Mouse (Mus musculus) MEL (cell line): ENCODE measurements around the gene Tlr3.

Experiments used
- CTCF ChIP-seq, 3 experiments: IDR thresholded peaks in 2 of 3; conservative IDR thresholded peaks in 1 of 3; 2 replicates each; pipeline ENCODE4 v1.5.1; 2011 to 2012; ENCODE audit warnings: low read length in 3 of 3, low read depth in 2 of 3, mild to moderate bottlenecking in 2 of 3, improper control_type of control experiment in 1 of 3, inconsistent platforms in 1 of 3, mixed read lengths in 1 of 3, moderate library complexity in 1 of 3; ENCODE audit not compliant: control insufficient read depth in 1 of 3, insufficient read depth in 1 of 3, poor library complexity in 1 of 3, severe bottlenecking in 1 of 3
- E2F4 ChIP-seq: IDR thresholded peaks from 2 replicates; pipeline ENCODE4 v1.6.1; 2011; ENCODE audit warnings: low read depth, low read length, improper control_type of control experiment, borderline replicate concordance
- ELF1 ChIP-seq: IDR thresholded peaks from 2 replicates; pipeline ENCODE4 v1.6.1; 2014; ENCODE audit warnings: low read depth, mild to moderate bottlenecking, inconsistent platforms, low read length, improper control_type of control experiment, moderate library complexity
- MAFK ChIP-seq: IDR thresholded peaks from 2 replicates; pipeline ENCODE4 v1.6.1; 2011; ENCODE audit warnings: low read depth, mild to moderate bottlenecking, low read length, improper control_type of control experiment, borderline replicate concordance
- MEF2A ChIP-seq: IDR thresholded peaks from 2 replicates; pipeline ENCODE4 v1.6.1; 2014; ENCODE audit warnings: low read depth, mild to moderate bottlenecking, inconsistent platforms, low read length, improper control_type of control experiment; ENCODE audit not compliant: poor library complexity, insufficient replicate concordance, severe bottlenecking; ENCODE audit errors: extremely low read depth
- MYC ChIP-seq: IDR thresholded peaks from 2 replicates; pipeline ENCODE4 v1.6.1; 2011; ENCODE audit warnings: low read depth, mild to moderate bottlenecking, low read length, improper control_type of control experiment, moderate library complexity
- POLR2A ChIP-seq, 2 experiments: IDR thresholded peaks; 2 replicates each; pipeline ENCODE4 v1.6.1; 2011 to 2012; ENCODE audit warnings: low read length in 2 of 2, mild to moderate bottlenecking in 2 of 2, control low read depth in 1 of 2, improper control_type of control experiment in 1 of 2, low read depth in 1 of 2, moderate library complexity in 1 of 2; ENCODE audit not compliant: control insufficient read depth in 1 of 2, insufficient read depth in 1 of 2, poor library complexity in 1 of 2
- POLR2AphosphoS2 ChIP-seq: IDR thresholded peaks from 2 replicates; pipeline ENCODE4 v1.6.1; 2011; ENCODE audit warnings: low read length, improper control_type of control experiment
- RAD21 ChIP-seq: IDR thresholded peaks from 2 replicates; pipeline ENCODE4 v1.6.1; 2011; ENCODE audit warnings: mild to moderate bottlenecking, low read depth, low read length, improper control_type of control experiment
- USF2 ChIP-seq, 2 experiments: IDR thresholded peaks; 2 replicates each; pipeline ENCODE4 v1.6.1; 2011 to 2012; ENCODE audit warnings: improper control_type of control experiment in 2 of 2, low read length in 2 of 2, borderline replicate concordance in 1 of 2, inconsistent platforms in 1 of 2, low read depth in 1 of 2, mild to moderate bottlenecking in 1 of 2; ENCODE audit not compliant: insufficient read depth in 1 of 2
- ZC3H11A ChIP-seq: IDR thresholded peaks from 2 replicates; pipeline ENCODE4 v1.6.1; 2012; ENCODE audit warnings: low read depth, mild to moderate bottlenecking, inconsistent platforms, low read length, improper control_type of control experiment

GRCm38 (mm10) chr8:45358132-45358918, 52.6 kb downstream of the Tlr3 start:
- TF ChIP-seq POLR2A (IDR thresholded peaks at IDR 0.05; ENCODE audit: control insufficient read depth in 1 of 2, insufficient read depth in 1 of 2, low read depth in 1 of 2, low read length in 2 of 2, poor library complexity in 1 of 2) (no peak), POLR2AphosphoS2 (no peak), CTCF (IDR thresholded peaks at IDR 0.05 in 2 of 3, conservative IDR thresholded peaks at IDR 0.05 in 1 of 3; ENCODE audit: control insufficient read depth in 1 of 3, insufficient read depth in 1 of 3, low read depth in 2 of 3, low read length in 3 of 3, poor library complexity in 1 of 3, severe bottlenecking in 1 of 3) (no peak), USF2 (IDR thresholded peaks at IDR 0.05; ENCODE audit: borderline replicate concordance in 1 of 2, insufficient read depth in 1 of 2, low read depth in 1 of 2, low read length in 2 of 2) (no peak), MYC (no peak), RAD21 (no peak), ZC3H11A (no peak), ELF1 (no peak), E2F4 (no peak), MEF2A (no peak), MAFK (no peak)
